In the genomic region with DNA sequence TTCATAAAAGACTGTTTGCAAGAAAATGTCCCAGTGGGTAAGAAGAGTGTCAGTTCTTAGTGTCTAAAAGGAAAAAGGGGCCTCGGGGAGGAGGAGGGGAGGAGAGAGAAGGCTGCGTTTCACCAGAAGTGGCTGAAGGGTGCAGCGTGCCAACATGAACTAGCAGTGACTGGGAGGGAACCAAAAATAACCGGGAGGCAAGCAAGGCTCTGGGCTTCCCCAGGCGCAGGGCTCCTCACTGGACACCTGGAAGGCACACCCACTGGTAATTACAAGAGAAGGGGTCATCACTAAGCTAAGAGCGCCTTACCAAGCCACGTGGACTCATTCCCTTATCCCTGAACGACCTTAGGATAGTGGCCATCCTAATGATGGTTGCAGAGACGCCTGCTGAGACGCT, we compare ENCODE assay signal across 24 mouse cellular contexts.
"Had no signal": no experiment of that assay in that cellular context is flagged by ENCODE, and none has a peak within 500 bp of the region (broad histone marks: within the 10 kb centered on the region; RNA-seq: fewer than 3 reads in every experiment).

No protein-coding gene starts in this region.

- DNase-seq: gastrocnemius, postnatal 14 days; heart, postnatal 36 days; kidney, adult 11 months; kidney, adult 2 months; kidney, adult 9 months; kidney, postnatal 14 days; kidney, postnatal 4 days; liver; liver, embryonic 13.5 days; liver, postnatal 0 days had no signal

- H3K27ac ChIP-seq: heart, embryonic 10.5 days; heart, embryonic 13.5 days; heart, embryonic 15.5 days; hindbrain, embryonic 13.5 days; hindbrain, embryonic 15.5 days; hindbrain, postnatal 0 days; kidney, embryonic 15.5 days; kidney, postnatal 0 days; layer of hippocampus, adult 2 months; left cerebral cortex, adult 2 months; limb, embryonic 10.5 days; limb, embryonic 12.5 days; liver, embryonic 13.5 days; liver, embryonic 15.5 days had no signal

- H3K9ac ChIP-seq: heart, embryonic 13.5 days; heart, embryonic 15.5 days; hindbrain, embryonic 13.5 days; hindbrain, embryonic 15.5 days; kidney, embryonic 15.5 days; limb, embryonic 12.5 days; liver, embryonic 13.5 days; liver, embryonic 15.5 days; liver, postnatal 0 days had no signal

- H3K4me1 ChIP-seq: heart, embryonic 10.5 days; hindbrain, embryonic 13.5 days; hindbrain, embryonic 15.5 days; kidney, embryonic 15.5 days; limb, embryonic 10.5 days; limb, embryonic 12.5 days; liver, embryonic 13.5 days; liver, embryonic 15.5 days had no signal

- H3K27me3 ChIP-seq: heart, embryonic 13.5 days; heart, embryonic 15.5 days; hindbrain, embryonic 13.5 days; hindbrain, embryonic 15.5 days; kidney, embryonic 15.5 days; limb, embryonic 12.5 days; liver, embryonic 13.5 days; liver, embryonic 15.5 days had no signal

- H3K4me2 ChIP-seq: heart, embryonic 13.5 days; heart, embryonic 15.5 days; hindbrain, embryonic 13.5 days; hindbrain, embryonic 15.5 days; kidney, embryonic 15.5 days; limb, embryonic 12.5 days; liver, embryonic 11.5 days; liver, embryonic 13.5 days; liver, embryonic 15.5 days had no signal

- H3K4me3 ChIP-seq: heart, embryonic 10.5 days; heart, embryonic 13.5 days; heart, embryonic 15.5 days; hindbrain, embryonic 13.5 days; hindbrain, embryonic 15.5 days; kidney, embryonic 15.5 days; layer of hippocampus, adult 2 months; left cerebral cortex, adult 2 months; limb, embryonic 10.5 days; limb, embryonic 12.5 days; liver, embryonic 13.5 days; liver, embryonic 15.5 days had no signal

- H3K9me3 ChIP-seq: heart, embryonic 10.5 days; heart, embryonic 13.5 days; heart, embryonic 15.5 days; hindbrain, embryonic 13.5 days; hindbrain, embryonic 15.5 days; kidney, embryonic 15.5 days; limb, embryonic 10.5 days; limb, embryonic 12.5 days; liver, embryonic 13.5 days; liver, embryonic 15.5 days had no signal

- ATAC-seq: liver, postnatal 0 days had no signal
